Mouse (Mus musculus): ENCODE results near the gene Slc43a3. TPM values are rescaled to one million over a fixed set of nuclear protein-coding genes. Genes with fewer than 3 reads are reported as not detected.

Gene Slc43a3
- polyA plus RNA-seq (2014; fragmentation: Illumina TruSeq; extraction: RNeasy Lipid Tissue Mini Kit (QIAGEN cat#74804); ENCODE audit: low read depth, low replicate concordance): 81.5 TPM

GRCm38 (mm10) chr2:84936474-84937429, at the start of gene Slc43a3:
Gene Slc43a3 (plus strand): TSS chr2:84936579.

GRCm38 (mm10) chr2:84980188-84980587, 43.8 kb downstream of the Slc43a3 start, which contains the start of gene Prg2:
Gene Prg2 (plus strand): TSS chr2:84980461.

GRCm38 (mm10) chr2:84987930-84988329, 51.6 kb downstream of the Slc43a3 start, which contains the start of gene Prg3:
Gene Prg3 (plus strand): TSS chr2:84988215.

Other genes starting within 250 kb of the Slc43a3 start
- gene Zdhhc5, start 221.4 kb upstream of the Slc43a3 start, polyA plus RNA-seq (2014; fragmentation: Illumina TruSeq; extraction: RNeasy Lipid Tissue Mini Kit (QIAGEN cat#74804); ENCODE audit: low read depth, low replicate concordance): 52.8 TPM
- gene Clp1, start 209.2 kb upstream of the Slc43a3 start, polyA plus RNA-seq (2014; fragmentation: Illumina TruSeq; extraction: RNeasy Lipid Tissue Mini Kit (QIAGEN cat#74804); ENCODE audit: low read depth, low replicate concordance): 16.6 TPM
- gene Ypel4, start 202.5 kb upstream of the Slc43a3 start, polyA plus RNA-seq (2014; fragmentation: Illumina TruSeq; extraction: RNeasy Lipid Tissue Mini Kit (QIAGEN cat#74804); ENCODE audit: low read depth, low replicate concordance): 2.2 TPM
- 4.8 TPM for gene Gm19426, start 192.9 kb upstream of the Slc43a3 start, polyA plus RNA-seq (2014; fragmentation: Illumina TruSeq; extraction: RNeasy Lipid Tissue Mini Kit (QIAGEN cat#74804); ENCODE audit: low read depth, low replicate concordance)
- 379 TPM for gene Serping1, start 161.1 kb upstream of the Slc43a3 start, polyA plus RNA-seq (2014; fragmentation: Illumina TruSeq; extraction: RNeasy Lipid Tissue Mini Kit (QIAGEN cat#74804); ENCODE audit: low read depth, low replicate concordance)
- gene Ube2l6, start 137.8 kb upstream of the Slc43a3 start, polyA plus RNA-seq (2014; fragmentation: Illumina TruSeq; extraction: RNeasy Lipid Tissue Mini Kit (QIAGEN cat#74804); ENCODE audit: low read depth, low replicate concordance): 23.1 TPM
- 0.29 TPM for gene Smtnl1, start 113.9 kb upstream of the Slc43a3 start, polyA plus RNA-seq (2014; fragmentation: Illumina TruSeq; extraction: RNeasy Lipid Tissue Mini Kit (QIAGEN cat#74804); ENCODE audit: low read depth, low replicate concordance)
- gene Timm10, start 109.6 kb upstream of the Slc43a3 start, polyA plus RNA-seq (2014; fragmentation: Illumina TruSeq; extraction: RNeasy Lipid Tissue Mini Kit (QIAGEN cat#74804); ENCODE audit: low read depth, low replicate concordance): 27.3 TPM
- 23.5 TPM for gene Slc43a1, start 97.7 kb upstream of the Slc43a3 start, polyA plus RNA-seq (2014; fragmentation: Illumina TruSeq; extraction: RNeasy Lipid Tissue Mini Kit (QIAGEN cat#74804); ENCODE audit: low read depth, low replicate concordance)
- gene Rtn4rl2, start 49.9 kb upstream of the Slc43a3 start, polyA plus RNA-seq (2014; fragmentation: Illumina TruSeq; extraction: RNeasy Lipid Tissue Mini Kit (QIAGEN cat#74804); ENCODE audit: low read depth, low replicate concordance): 1.9 TPM
- not detected for gene Prg2, start 43.9 kb downstream of the Slc43a3 start, polyA plus RNA-seq (2014; fragmentation: Illumina TruSeq; extraction: RNeasy Lipid Tissue Mini Kit (QIAGEN cat#74804); ENCODE audit: low read depth, low replicate concordance)
- not detected for gene Prg3, start 51.6 kb downstream of the Slc43a3 start, polyA plus RNA-seq (2014; fragmentation: Illumina TruSeq; extraction: RNeasy Lipid Tissue Mini Kit (QIAGEN cat#74804); ENCODE audit: low read depth, low replicate concordance)
- 82.4 TPM for gene Ssrp1, start 100.7 kb downstream of the Slc43a3 start, polyA plus RNA-seq (2014; fragmentation: Illumina TruSeq; extraction: RNeasy Lipid Tissue Mini Kit (QIAGEN cat#74804); ENCODE audit: low read depth, low replicate concordance)
- 3.6 TPM for gene P2rx3, start 100.9 kb downstream of the Slc43a3 start, polyA plus RNA-seq (2014; fragmentation: Illumina TruSeq; extraction: RNeasy Lipid Tissue Mini Kit (QIAGEN cat#74804); ENCODE audit: low read depth, low replicate concordance)
- 56.4 TPM for gene Tnks1bp1, start 111.4 kb downstream of the Slc43a3 start, polyA plus RNA-seq (2014; fragmentation: Illumina TruSeq; extraction: RNeasy Lipid Tissue Mini Kit (QIAGEN cat#74804); ENCODE audit: low read depth, low replicate concordance)
- gene Aplnr, start 199.6 kb downstream of the Slc43a3 start, polyA plus RNA-seq (2014; fragmentation: Illumina TruSeq; extraction: RNeasy Lipid Tissue Mini Kit (QIAGEN cat#74804); ENCODE audit: low read depth, low replicate concordance): 8.9 TPM

Measured in adipose tissue, adult 10 weeks (tissue).